Comparison of ENCODE assay signal across 8 mouse cellular contexts in the genomic region with DNA sequence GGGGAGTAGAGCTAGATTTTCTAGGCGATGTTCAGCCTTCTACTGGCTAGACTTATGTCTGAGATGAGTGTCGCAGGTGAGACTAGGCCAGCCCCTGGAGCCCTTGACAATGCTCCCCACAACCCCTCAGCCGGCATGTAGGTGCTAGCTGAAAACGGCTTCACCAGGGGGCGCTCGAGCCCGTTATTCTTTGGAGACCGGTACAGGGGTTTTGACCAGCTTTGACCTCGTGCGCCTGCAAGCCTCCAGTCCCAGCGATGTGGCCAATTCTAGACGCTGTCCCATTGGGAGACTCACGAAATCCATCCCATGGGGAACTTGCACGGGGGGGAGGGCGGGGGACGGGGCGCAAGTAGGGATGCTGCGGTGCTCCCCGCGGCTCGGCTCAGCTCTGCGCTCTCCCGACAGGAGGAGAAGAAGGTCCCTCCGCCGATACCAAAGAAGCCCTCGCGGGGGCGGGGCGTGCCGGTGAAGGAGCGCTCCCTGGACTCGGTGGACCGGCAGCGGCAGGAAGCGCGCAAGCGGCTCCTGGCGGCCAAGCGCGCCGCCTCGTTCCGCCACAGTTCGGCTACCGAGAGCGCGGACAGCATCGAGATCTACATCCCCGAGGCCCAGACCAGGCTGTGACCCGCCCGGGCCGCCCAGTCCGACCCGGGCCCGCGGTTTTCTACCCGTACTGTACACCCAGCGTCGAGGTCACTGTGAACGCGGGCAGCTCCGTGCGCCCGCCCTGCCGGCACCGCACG. TPM values are rescaled to one million over a fixed set of nuclear protein-coding genes. Genes with fewer than 3 reads are reported as not detected.
A peak's percentile ranks its signal among the peaks of the same experiment; 100 is the strongest.
DNase-seq lines count a peak whose midpoint lies in the region; ATAC-seq and TF ChIP-seq lines count a peak whose summit lies in the region.

No protein-coding gene starts in this region.

- no peaks in the 10 kb centered on the region for H3K36me3 ChIP-seq in hindbrain, postnatal 0 days (ENCODE audit: insufficient read depth, low read length)
- H3K36me3 ChIP-seq in midbrain, embryonic 11.5 days (ENCODE audit: control insufficient read depth, insufficient read depth, low read length) = no peaks in the 10 kb centered on the region

- H3K9me3 ChIP-seq in hindbrain, postnatal 0 days (ENCODE audit: low read length) = no peaks in the 10 kb centered on the region
- no peaks in the 10 kb centered on the region for H3K9me3 ChIP-seq in midbrain, embryonic 11.5 days (ENCODE audit: control insufficient read depth, low read length)

- TF ChIP-seq CTCF in hindbrain, postnatal 0 days (IDR thresholded peaks at IDR 0.05; ENCODE audit: low read depth) = peak; percentile 70

- H3K27me3 ChIP-seq in hindbrain, postnatal 0 days (ENCODE audit: insufficient read depth, low read length) = no peaks in the 10 kb centered on the region
- H3K27me3 ChIP-seq in midbrain, embryonic 11.5 days (ENCODE audit: control insufficient read depth, insufficient read depth, low read length) = peaks cover 9% of the 10 kb centered on the region

- peak overlapping the region; percentile 88 for H3K4me2 ChIP-seq in hindbrain, postnatal 0 days (ENCODE audit: low read depth, low read length)
- peak overlapping the region; percentile 99 for H3K4me2 ChIP-seq in midbrain, embryonic 11.5 days

- peak overlapping the region; percentile 45 for H3K4me3 ChIP-seq in hindbrain, postnatal 0 days (ENCODE audit: low read length)
- peak overlapping the region; percentile 51 for H3K4me3 ChIP-seq in midbrain, embryonic 11.5 days (ENCODE audit: low read depth, low read length)

- H3K9ac ChIP-seq in hindbrain, postnatal 0 days (replicated peaks; ENCODE audit: low read length) = peak overlapping the region; percentile 64
- peak overlapping the region; percentile 76 for H3K9ac ChIP-seq in midbrain, embryonic 11.5 days (ENCODE audit: low read length)

- WGBS in hindbrain, postnatal 0 days = 1% methylated on average over 64 of the region's 67 CpGs
- under 1% methylated on average over 54 of the region's 67 CpGs for WGBS in midbrain, embryonic 11.5 days

- H3K4me1 ChIP-seq in hindbrain, postnatal 0 days (ENCODE audit: insufficient read depth, low read length) = peaks cover 25% of the 10 kb centered on the region
- peaks cover 20% of the 10 kb centered on the region for H3K4me1 ChIP-seq in midbrain, embryonic 11.5 days (ENCODE audit: control insufficient read depth, insufficient read depth, low read length)

- DNase-seq in adrenal gland, adult (ENCODE audit: inconsistent age in 2 of 2, low spot score in 1 of 2) = peak; percentile 82 to 93
- DNase-seq in cerebellum, postnatal 25 days = peak; percentile 90 to 95
- peak; percentile 64 to 68 for DNase-seq in gastrocnemius, adult 8-10 months (ENCODE audit: low spot score in 2 of 2)
- peak; percentile 92 for DNase-seq in hindbrain, postnatal 0 days (ENCODE audit: low spot score)
- peak; percentile 93 for DNase-seq in left cerebral cortex, postnatal 4 days
- DNase-seq in midbrain, embryonic 11.5 days (ENCODE audit: low spot score, missing footprints) = peak; percentile 100
- DNase-seq in skeletal muscle tissue, adult 2 months (ENCODE audit: low read depth, low spot score) = peak; percentile 42

- H3K27ac ChIP-seq in hindbrain, postnatal 0 days = peak overlapping the region; percentile 71
- peak overlapping the region; percentile 37 for H3K27ac ChIP-seq in midbrain, embryonic 11.5 days (ENCODE audit: low read depth, low read length)

- ATAC-seq in hindbrain, postnatal 0 days = peak; percentile 67
- peak; percentile 71 for ATAC-seq in midbrain, embryonic 11.5 days (ENCODE audit: low FRiP score)
- ATAC-seq in erythroid progenitor cell, adult 5-6 weeks (replicated peaks; ENCODE audit: low FRiP score, poor library complexity, severe bottlenecking) = no peak

- intact Hi-C loops in left cerebral cortex, postnatal 4 days (cut with DNase I) = loop anchor here (5.0 kb wide), 2 partner anchors 64 to 114 kb away; a partner anchor contains a TSS

RNA-seq across cellular contexts. Expression of a gene that starts 7.7 kb away (rescaled TPM):
- total RNA-seq in gastrocnemius, adult 8-10 months (2022) = 10 to 100 TPM; 35.4 to 41.1 (median 39.3) TPM
- 40.8 and 47.2 TPM in 2 replicates for total RNA-seq in hindbrain, postnatal 0 days (2014; rRNA removed)
- polyA plus RNA-seq in hindbrain, postnatal 0 days (2015; fragmentation: Nextera tagmentation; extraction: Ambion mirVana) = 63.7 and 65.4 TPM in 2 replicates
- 10 to 100 TPM; 27.1 to 29.3 TPM for total RNA-seq in left cerebral cortex, postnatal 4 days (2021)
- 54.5 and 60.0 TPM in 2 replicates for polyA plus RNA-seq in midbrain, embryonic 11.5 days (2014; fragmentation: Nextera tagmentation; extraction: Ambion mirVana)
- 3.8 and 4.0 TPM in 2 replicates for total RNA-seq in erythroid progenitor cell, adult 5-6 weeks (2015; ENCODE audit: low replicate concordance)
- total RNA-seq in erythroid progenitor cell, adult 5-6 weeks (2017; ENCODE audit: low replicate concordance) = 7.1 and 11.1 TPM in 2 replicates

Comparison
In these comparisons a context has a peak if more than half of its experiments do, and no peak if none do; other contexts are left out.
1. DNase-seq: peak in every context shown above with its lines; median percentile 100 in midbrain, embryonic 11.5 days; 93 in left cerebral cortex, postnatal 4 days; 92 in cerebellum, postnatal 25 days; 92 in hindbrain, postnatal 0 days; 88 in adrenal gland, adult; 66 in gastrocnemius, adult 8-10 months; 42 in skeletal muscle tissue, adult 2 months.